Mouse (Mus musculus) testis, postnatal 14 days (tissue): ENCODE measurements around the gene Dcps.
"Not testable (repeated sequence)": the region's sequence is repeated elsewhere in the genome, so short reads cannot be mapped to it uniquely, and the experiment has no call there.

Source experiments
- DNase-seq: peaks from one replicate; pipeline ENCODE4 v3.0.0; 2021; ENCODE audit warnings: low spot score

The Dcps gene

GRCm38 (mm10) chr9:35176124-35176659 is 331 bp upstream of the Dcps start:
- DNase-seq = no peak

GRCm38 (mm10) chr9:35173331-35173730 is 2.5 kb downstream of the Dcps start:
- no peak for DNase-seq

- no peak for DNase-seq
These were observed 5.8 kb downstream of the Dcps start for GRCm38 (mm10) chr9:35170071-35170470.

GRCm38 (mm10) chr9:35166798-35167635 is 8.8 kb downstream of the Dcps start:
- DNase-seq = no peak

- no peak for DNase-seq
These were observed 9.6 kb downstream of the Dcps start for GRCm38 (mm10) chr9:35166144-35166797.

- no peak for DNase-seq
These were observed 11.6 kb downstream of the Dcps start for GRCm38 (mm10) chr9:35164142-35164874.

GRCm38 (mm10) chr9:35163011-35163690 is 12.7 kb downstream of the Dcps start:
- no peak for DNase-seq

GRCm38 (mm10) chr9:35161721-35162120 is 14.1 kb downstream of the Dcps start:
- no peak for DNase-seq

GRCm38 (mm10) chr9:35160662-35161061 is 15.2 kb downstream of the Dcps start:
- DNase-seq = no peak

- DNase-seq = no peak
These were observed 17.4 kb downstream of the Dcps start for GRCm38 (mm10) chr9:35158477-35158876.

GRCm38 (mm10) chr9:35156862-35157261 is 19.0 kb downstream of the Dcps start:
- no peak for DNase-seq

GRCm38 (mm10) chr9:35156002-35156710 is 19.7 kb downstream of the Dcps start:
- no peak for DNase-seq

GRCm38 (mm10) chr9:35152923-35153322 is 22.9 kb downstream of the Dcps start:
- no peak for DNase-seq

- not testable (repeated sequence) for DNase-seq
These were observed 27.0 kb downstream of the Dcps start for GRCm38 (mm10) chr9:35148822-35149221.

- DNase-seq = not testable (repeated sequence)
These were observed 28.6 kb downstream of the Dcps start for GRCm38 (mm10) chr9:35147261-35147660.

GRCm38 (mm10) chr9:35145829-35146228 is 30.0 kb downstream of the Dcps start:
- no peak for DNase-seq

- DNase-seq = no peak
These were observed 30.7 kb downstream of the Dcps start for GRCm38 (mm10) chr9:35145118-35145517.

GRCm38 (mm10) chr9:35142221-35142620 is 33.6 kb downstream of the Dcps start:
- DNase-seq = no peak

GRCm38 (mm10) chr9:35139231-35139744 is 36.6 kb downstream of the Dcps start:
- DNase-seq = no peak

GRCm38 (mm10) chr9:35138029-35138428 is 37.8 kb downstream of the Dcps start:
- no peak for DNase-seq

GRCm38 (mm10) chr9:35135575-35135974 is 40.3 kb downstream of the Dcps start:
- no peak for DNase-seq
